Mouse (Mus musculus) stomach, postnatal 0 days (tissue): ENCODE results near the gene Elp5.

Experiments
- CTCF ChIP-seq: IDR thresholded peaks from 2 replicates; pipeline ENCODE4 v1.5.1; 2016; ENCODE audit warnings: antibody characterized with exemption, low read depth, mild to moderate bottlenecking, moderate library complexity
- EP300 ChIP-seq: optimal IDR thresholded peaks from 2 replicates; pipeline ENCODE3; 2016; ENCODE audit warnings: antibody characterized with exemption

DNA sequence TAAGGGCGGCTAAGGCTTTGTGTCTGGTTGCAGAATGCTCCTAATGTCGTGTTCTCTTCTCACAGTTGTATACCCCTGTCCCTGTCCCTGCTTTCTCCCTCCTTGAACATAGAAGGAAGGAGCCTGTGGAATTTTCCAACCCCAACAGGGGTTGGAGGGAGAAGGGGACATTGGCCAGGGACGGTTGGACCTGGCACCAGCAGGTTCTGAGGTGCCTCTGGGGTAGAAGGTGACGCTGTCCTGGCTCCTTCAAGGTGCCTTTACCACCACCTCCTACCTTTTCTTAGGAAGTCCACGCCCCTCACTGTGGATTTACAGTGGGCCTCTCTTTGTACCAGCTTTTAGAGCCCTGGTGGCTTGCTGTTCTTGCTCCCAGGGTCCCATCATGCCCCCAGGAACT, 44.5 kb downstream of the Elp5 start:
- TF ChIP-seq CTCF (no peak), EP300 (no peak)
